Mouse (Mus musculus) hindbrain, embryonic 10.5 days (tissue): ENCODE measurements around the gene Efnb1. TPM values are rescaled to one million over a fixed set of nuclear protein-coding genes. Genes with fewer than 3 reads are reported as not detected.

Experiments
- DNase-seq: peaks from one replicate; pipeline ENCODE4 v3.0.0-alpha.2; 2017; ENCODE audit warnings: low spot score
- H3K27ac ChIP-seq: fragments of 300-500 bp; sonication (generic); 2 replicates; pipeline ENCODE4 v1.5.1; 2016; ENCODE audit warnings: mild to moderate bottlenecking, moderate library complexity
- H3K27me3 ChIP-seq: fragments of 300-500 bp; sonication (generic); 2 replicates; pipeline ENCODE4 v1.6.1; 2016; ENCODE audit warnings: mild to moderate bottlenecking; ENCODE audit not compliant: poor library complexity, insufficient read depth, severe bottlenecking
- H3K36me3 ChIP-seq: fragments of 300-500 bp; sonication (generic); 2 replicates; pipeline ENCODE4 v1.6.1; 2016; ENCODE audit warnings: mild to moderate bottlenecking, moderate library complexity
- H3K4me1 ChIP-seq: fragments of 300-500 bp; sonication (generic); replicated peaks from 2 replicates; pipeline ENCODE4 v1.6.1; 2016; ENCODE audit warnings: mild to moderate bottlenecking
- H3K4me3 ChIP-seq: fragments of 300-500 bp; sonication (generic); 2 replicates; pipeline ENCODE4 v1.5.1; 2016; ENCODE audit warnings: mild to moderate bottlenecking, moderate library complexity
- H3K9me3 ChIP-seq: fragments of 300-500 bp; sonication (generic); 2 replicates; pipeline ENCODE4 v1.6.1; 2016; ENCODE audit warnings: mild to moderate bottlenecking, moderate library complexity
- WGBS: fragments of 180-500 bp; shearing (Covaris S2); methylation state at CpG from one replicate; pipeline ENCODE4 v1.1.7; 2016; 5-methylcytosine and 5-hydroxymethylcytosine counted together
- polyA plus RNA-seq: library from polyadenylated mRNA; unstranded; fragments of >200 nt; fragmentation: Nextera tagmentation; extraction: Ambion mirVana; gene quantifications from 2 replicates; pipeline ENCODE4 v1.2.1, GENCODE M21; 2016

Efnb1 gene
- polyA plus RNA-seq, 1 experiment from 2014 or later = 52.6 TPM

DNA sequence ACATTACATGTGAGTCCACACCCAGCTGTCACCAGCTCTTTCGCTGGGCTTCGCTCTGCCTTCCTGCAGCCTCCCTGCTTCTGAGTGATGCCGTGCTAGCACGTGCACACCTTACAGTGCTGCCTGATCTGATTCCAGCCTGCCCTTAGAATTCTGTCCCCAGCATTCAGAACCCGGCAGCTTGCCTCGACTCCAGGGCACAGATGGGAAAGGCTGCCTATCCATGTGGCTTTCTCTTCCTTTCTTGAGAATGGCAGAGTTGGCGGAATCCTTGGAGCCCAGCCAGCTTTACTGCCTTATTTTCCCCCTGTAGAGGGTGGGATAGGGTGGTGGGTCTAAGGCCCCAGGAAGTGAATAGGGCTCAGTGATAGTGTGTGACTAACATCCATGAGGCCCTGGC is 9.6 kb downstream of the Efnb1 start:
- DNase-seq = no peak
- Histone ChIP-seq H3K27me3 (peaks cover 76% of the 10 kb centered on the region), H3K9me3 (no peaks in the 10 kb centered on the region), H3K4me3 (no peak overlapping the region), H3K4me1 (peaks cover 77% of the 10 kb centered on the region), H3K27ac (no peak overlapping the region), H3K36me3 (peaks cover 73% of the 10 kb centered on the region)
- 97% methylated on average over 7 of the region's 7 CpGs for WGBS

DNA sequence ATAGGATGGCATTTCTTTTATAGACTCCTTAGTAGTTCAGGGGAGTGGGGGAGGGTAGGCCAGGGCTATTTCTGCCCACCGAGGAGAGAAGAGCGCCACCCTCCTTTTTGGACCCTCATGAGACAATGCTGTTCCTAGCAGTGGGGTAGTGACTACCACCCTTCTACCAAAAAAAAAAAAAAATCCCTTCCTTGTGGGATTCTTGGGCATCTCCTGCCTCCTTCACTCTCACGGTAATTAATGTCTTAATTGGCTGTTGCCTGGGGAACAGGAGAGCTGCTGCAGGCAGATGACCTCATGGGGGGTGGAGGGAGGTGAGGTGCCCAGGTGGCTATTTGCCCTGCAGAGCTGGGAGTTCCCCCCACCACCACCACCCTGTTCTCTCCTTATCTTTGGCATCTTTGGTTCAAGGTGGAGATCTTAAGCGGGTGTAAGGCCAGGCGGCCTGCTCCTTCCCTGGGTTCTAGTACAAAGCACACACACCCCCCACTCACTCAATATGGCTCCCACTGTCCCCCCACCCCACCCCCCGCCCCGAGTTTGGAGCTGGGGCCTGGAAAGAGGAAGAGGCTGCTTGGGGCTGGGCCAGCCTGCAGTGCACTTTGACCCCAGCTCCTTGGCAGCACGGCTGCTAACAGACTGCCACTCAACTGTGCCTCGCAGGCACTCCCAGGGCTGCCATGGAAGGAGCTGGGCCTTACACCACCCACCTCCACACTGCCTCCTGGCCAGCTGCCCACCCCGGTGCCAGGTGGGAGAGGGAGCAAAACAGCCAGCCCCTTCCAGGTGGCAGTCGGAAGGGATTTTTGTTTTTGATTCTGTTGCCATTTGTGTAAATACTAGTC is 12.4 kb downstream of the Efnb1 start:
- no peak overlapping the region for H3K27ac ChIP-seq
- H3K4me3 ChIP-seq = no peak overlapping the region
- WGBS = 65% methylated on average over 11 of the region's 11 CpGs
- H3K4me1 ChIP-seq = peaks cover 77% of the 10 kb centered on the region
- H3K27me3 ChIP-seq = peaks cover 86% of the 10 kb centered on the region
- H3K36me3 ChIP-seq = peaks cover 75% of the 10 kb centered on the region
- H3K9me3 ChIP-seq = no peaks in the 10 kb centered on the region
- no peak for DNase-seq

- H3K4me3 ChIP-seq = no peak overlapping the region
- H3K27ac ChIP-seq = no peak overlapping the region
- peaks cover 93% of the 10 kb centered on the region for H3K27me3 ChIP-seq
- H3K36me3 ChIP-seq = peaks cover 67% of the 10 kb centered on the region
- no peaks in the 10 kb centered on the region for H3K9me3 ChIP-seq
- WGBS = 76% methylated on average over 7 of the region's 7 CpGs
- DNase-seq = no peak
- H3K4me1 ChIP-seq = peaks cover 77% of the 10 kb centered on the region
These were observed 13.1 kb downstream of the Efnb1 start for GRCm38 (mm10) chrX:99149047-99149446.

DNA sequence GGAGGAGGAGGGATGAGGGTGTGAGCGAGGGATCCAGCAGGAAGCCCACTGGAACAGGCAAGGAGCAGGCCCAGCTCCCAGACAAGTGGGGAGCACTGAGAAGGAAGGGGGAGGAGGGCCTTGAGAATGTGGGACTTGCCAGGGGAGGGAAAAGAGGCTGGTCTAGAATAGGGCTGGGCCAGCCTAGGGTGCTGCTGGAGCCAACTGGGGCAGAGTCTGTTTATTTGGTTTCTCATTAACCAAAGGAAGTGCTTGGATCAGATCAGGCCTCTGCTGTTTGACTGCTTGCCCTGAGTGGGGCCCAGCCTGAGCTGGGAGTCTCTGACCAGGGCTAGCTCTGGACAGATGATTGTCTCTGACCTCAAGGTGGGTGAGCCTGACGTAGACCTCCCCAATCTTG is 14.0 kb downstream of the Efnb1 start:
- DNase-seq = no peak
- no peak overlapping the region for H3K27ac ChIP-seq
- H3K4me1 ChIP-seq = peaks cover 75% of the 10 kb centered on the region
- H3K4me3 ChIP-seq = no peak overlapping the region
- peaks cover 59% of the 10 kb centered on the region for H3K36me3 ChIP-seq
- no peaks in the 10 kb centered on the region for H3K9me3 ChIP-seq
- peaks cover 93% of the 10 kb centered on the region for H3K27me3 ChIP-seq
- 80% methylated on average over 2 of the region's 2 CpGs for WGBS

DNA sequence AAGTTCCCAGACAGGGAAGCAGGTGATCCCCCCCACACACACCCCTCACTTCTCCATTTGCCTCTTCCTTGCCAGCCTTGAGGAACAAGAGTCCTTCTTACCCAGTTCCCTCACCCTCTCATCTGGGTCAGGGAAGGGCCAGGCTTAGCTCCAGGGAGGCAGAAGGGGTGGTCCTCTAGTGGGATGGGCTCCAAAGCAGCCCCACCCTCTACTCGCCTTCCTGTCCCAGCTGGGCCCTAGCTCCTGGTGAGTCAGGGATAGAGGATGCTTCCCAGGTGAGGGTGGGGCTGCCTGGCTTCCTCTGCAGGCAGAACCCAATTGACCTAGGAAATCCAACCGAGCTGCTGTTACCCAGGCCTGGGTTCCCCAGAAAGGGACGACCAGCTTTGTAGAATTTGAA is 14.8 kb downstream of the Efnb1 start:
- Histone ChIP-seq H3K4me3 (no peak overlapping the region), H3K4me1 (peaks cover 75% of the 10 kb centered on the region), H3K36me3 (peaks cover 51% of the 10 kb centered on the region), H3K27me3 (peaks cover 93% of the 10 kb centered on the region), H3K27ac (no peak overlapping the region), H3K9me3 (no peaks in the 10 kb centered on the region)
- DNase-seq = no peak
- 63% methylated on average over 3 of the region's 3 CpGs for WGBS

- 0 out of 2 replicates have a peak overlapping the region, but pooled peaks have one; percentile 75 for H3K27ac ChIP-seq
- 69% methylated on average over 4 of the region's 4 CpGs for WGBS
- peaks cover 92% of the 10 kb centered on the region for H3K27me3 ChIP-seq
- H3K4me1 ChIP-seq = peaks cover 76% of the 10 kb centered on the region
- no peak overlapping the region for H3K4me3 ChIP-seq
- H3K9me3 ChIP-seq = no peaks in the 10 kb centered on the region
- no peak for DNase-seq
- H3K36me3 ChIP-seq = peaks cover 44% of the 10 kb centered on the region
These were observed 15.5 kb downstream of the Efnb1 start for GRCm38 (mm10) chrX:99151434-99151833.

GRCm38 (mm10) chrX:99152141-99152540 is 16.2 kb downstream of the Efnb1 start:
- Histone ChIP-seq H3K27me3 (peaks cover 92% of the 10 kb centered on the region), H3K36me3 (peaks cover 36% of the 10 kb centered on the region), H3K27ac (peak overlapping the region; percentile 75), H3K4me3 (no peak overlapping the region), H3K9me3 (no peaks in the 10 kb centered on the region), H3K4me1 (peaks cover 76% of the 10 kb centered on the region)
- WGBS = 27% methylated on average over 3 of the region's 3 CpGs
- no peak for DNase-seq

DNA sequence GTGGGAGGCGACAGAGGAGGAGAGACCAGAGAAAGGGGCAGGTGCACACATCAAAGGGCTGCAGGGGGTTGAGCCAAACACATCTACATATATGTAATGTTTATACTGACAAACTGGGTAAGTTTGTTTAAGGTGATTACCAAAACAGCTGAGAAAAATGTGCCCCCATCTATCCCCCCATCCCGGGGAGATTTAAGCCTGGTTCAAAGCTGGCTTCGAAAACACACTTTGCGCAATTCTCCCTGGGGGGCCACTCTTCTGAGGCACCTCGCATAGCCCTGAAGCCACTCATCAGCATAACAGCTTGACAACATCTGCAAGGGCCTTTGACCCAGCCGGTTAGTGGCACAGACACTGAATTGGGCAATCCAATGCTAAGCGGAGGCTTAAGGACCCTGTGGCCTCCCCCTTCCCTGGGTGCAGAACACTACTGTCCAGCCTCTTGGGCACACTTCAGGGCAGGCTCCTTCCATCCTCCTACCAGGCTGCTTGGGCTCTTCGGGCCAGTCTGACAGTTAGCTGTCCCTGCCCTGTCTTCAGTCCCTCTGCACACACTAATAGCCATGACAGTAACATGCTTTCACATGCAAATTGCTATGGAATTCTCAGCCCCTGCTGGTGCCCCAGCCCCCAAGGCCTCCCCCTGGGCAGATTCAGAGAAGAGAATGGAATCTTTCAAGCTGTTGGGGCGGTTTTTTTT is 16.8 kb downstream of the Efnb1 start:
- WGBS = 22% methylated on average over 9 of the region's 9 CpGs
- peaks cover 31% of the 10 kb centered on the region for H3K36me3 ChIP-seq
- H3K4me1 ChIP-seq = peaks cover 70% of the 10 kb centered on the region
- H3K27me3 ChIP-seq = peaks cover 93% of the 10 kb centered on the region
- peak overlapping the region; percentile 75 for H3K27ac ChIP-seq
- DNase-seq = peak; percentile 66
- H3K9me3 ChIP-seq = no peaks in the 10 kb centered on the region
- H3K4me3 ChIP-seq = no peak overlapping the region

GRCm38 (mm10) chrX:99153266-99153646 is 17.3 kb downstream of the Efnb1 start:
- WGBS = 31% methylated on average over 3 of the region's 3 CpGs
- Histone ChIP-seq H3K4me1 (peaks cover 65% of the 10 kb centered on the region), H3K27me3 (peaks cover 94% of the 10 kb centered on the region), H3K4me3 (no peak overlapping the region), H3K9me3 (no peaks in the 10 kb centered on the region), H3K36me3 (peaks cover 25% of the 10 kb centered on the region), H3K27ac (peak overlapping the region; percentile 85)
- no peak for DNase-seq

DNA sequence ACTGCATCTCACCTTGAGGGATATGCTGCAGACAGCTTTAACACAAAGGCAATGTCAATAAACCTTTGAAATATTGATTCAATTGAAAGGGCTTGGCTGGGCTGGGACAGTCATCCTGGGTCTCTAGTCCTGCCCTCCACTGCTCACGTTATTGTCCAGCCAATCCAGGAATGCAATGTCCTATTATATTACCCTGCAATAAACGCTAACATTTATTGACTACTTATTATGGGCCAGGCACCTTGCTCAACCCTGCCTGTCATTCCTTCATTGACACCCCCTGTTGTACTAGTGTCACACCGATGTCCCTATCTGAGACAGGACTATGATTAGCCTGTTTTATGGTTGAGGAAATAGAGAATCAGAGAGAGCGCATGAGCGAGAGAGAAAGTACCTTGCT is 18.4 kb downstream of the Efnb1 start:
- Histone ChIP-seq H3K27ac (peak overlapping the region; percentile 85; the same call in 1 of the 2 replicates), H3K4me3 (no peak overlapping the region), H3K27me3 (peaks cover 97% of the 10 kb centered on the region), H3K36me3 (peaks cover 15% of the 10 kb centered on the region), H3K4me1 (peaks cover 56% of the 10 kb centered on the region), H3K9me3 (no peaks in the 10 kb centered on the region)
- WGBS = 82% methylated on average over 5 of the region's 5 CpGs
- DNase-seq = no peak

DNA sequence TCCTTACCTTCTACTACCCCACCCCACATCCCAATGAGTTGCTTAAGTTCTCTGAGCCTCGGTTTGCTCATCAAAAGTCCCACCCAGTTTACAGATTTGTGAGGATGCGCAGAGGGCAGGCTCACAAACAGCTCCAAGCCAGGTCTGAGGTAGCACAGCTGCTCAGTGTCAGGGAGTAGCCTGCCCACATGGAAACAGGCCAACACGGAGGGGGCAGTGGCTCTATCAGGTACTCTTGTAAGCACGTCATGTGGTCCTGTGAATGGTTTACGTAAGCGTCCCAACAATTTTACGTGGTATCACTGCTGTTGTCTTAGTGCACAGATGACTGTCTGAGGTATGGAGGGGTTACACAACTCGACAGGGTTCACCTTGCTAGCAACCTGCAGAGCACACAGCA is 23.1 kb downstream of the Efnb1 start:
- Histone ChIP-seq H3K4me1 (peaks cover 9% of the 10 kb centered on the region), H3K9me3 (no peaks in the 10 kb centered on the region), H3K4me3 (no peak overlapping the region), H3K27ac (no peak overlapping the region), H3K36me3 (no peaks in the 10 kb centered on the region), H3K27me3 (peaks cover 99% of the 10 kb centered on the region)
- no peak for DNase-seq
- 89% methylated on average over 8 of the region's 8 CpGs for WGBS

DNA sequence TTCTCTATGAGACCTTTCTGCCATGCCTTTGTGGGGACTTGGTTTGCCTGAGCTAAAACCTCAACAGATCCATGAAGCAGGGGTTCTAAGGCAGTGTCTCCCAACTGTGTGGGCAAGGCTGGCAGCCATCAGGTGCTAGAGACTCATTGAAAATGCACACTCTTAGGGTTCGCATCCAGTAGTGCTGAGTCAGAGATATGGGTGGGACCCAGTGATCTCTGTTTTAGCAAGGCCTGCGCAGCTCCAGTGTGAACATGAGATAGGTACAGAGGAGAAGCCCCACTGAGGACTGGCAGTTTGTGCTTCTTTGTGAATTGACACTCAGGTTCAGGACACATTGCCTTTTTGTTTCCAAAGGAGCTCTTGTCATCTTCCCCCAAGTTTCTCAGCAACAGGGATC is 28.2 kb downstream of the Efnb1 start:
- no peak overlapping the region for H3K4me3 ChIP-seq
- DNase-seq = no peak
- peaks cover 98% of the 10 kb centered on the region for H3K27me3 ChIP-seq
- no peaks in the 10 kb centered on the region for H3K9me3 ChIP-seq
- H3K27ac ChIP-seq = no peak overlapping the region
- no peaks in the 10 kb centered on the region for H3K36me3 ChIP-seq
- WGBS = 79% methylated on average over 2 of the region's 2 CpGs
- peaks cover 8% of the 10 kb centered on the region; the same call in 1 of the 2 replicates for H3K4me1 ChIP-seq

DNA sequence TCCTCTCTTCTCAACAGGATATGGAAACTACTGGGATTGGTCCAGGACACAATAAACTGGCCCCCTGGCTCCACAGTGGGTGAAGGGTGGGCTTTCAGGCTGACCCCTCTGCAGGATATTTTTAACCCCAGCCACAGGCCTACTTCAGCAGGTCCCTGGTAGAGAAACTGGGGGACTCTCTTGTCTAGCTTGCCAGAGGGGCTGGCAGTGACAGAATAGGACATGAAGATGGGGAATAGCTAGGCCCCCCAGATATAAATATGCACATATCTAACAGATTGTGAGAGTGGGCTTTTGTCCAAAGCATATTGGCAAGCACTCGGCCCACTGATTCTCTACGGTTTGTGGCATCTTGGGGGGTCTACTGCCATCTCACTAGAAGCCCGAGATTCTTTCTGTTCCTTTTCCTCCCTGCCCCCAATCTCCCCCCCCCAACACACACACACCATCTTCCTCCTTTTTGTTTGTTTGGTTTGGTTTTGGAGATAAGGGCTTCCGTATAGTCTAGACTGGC is 29.0 kb downstream of the Efnb1 start:
- Histone ChIP-seq H3K4me1 (peaks cover 8% of the 10 kb centered on the region; the same call in 1 of the 2 replicates), H3K9me3 (no peaks in the 10 kb centered on the region), H3K4me3 (no peak overlapping the region), H3K27ac (no peak overlapping the region), H3K36me3 (no peaks in the 10 kb centered on the region), H3K27me3 (peaks cover 98% of the 10 kb centered on the region)
- 81% methylated on average over 4 of the region's 4 CpGs for WGBS
- DNase-seq = no peak
